Mouse (Mus musculus) heart, postnatal 0 days (tissue): ENCODE measurements around the gene Pla1a.

Experiments
- CTCF ChIP-seq: IDR thresholded peaks from 2 replicates; pipeline ENCODE4 v1.5.1; 2016; ENCODE audit warnings: antibody characterized with exemption, control low read depth, low read depth
- EP300 ChIP-seq: IDR thresholded peaks from 2 replicates; pipeline ENCODE4 v1.6.1; 2016; ENCODE audit warnings: antibody characterized with exemption, low read depth

DNA sequence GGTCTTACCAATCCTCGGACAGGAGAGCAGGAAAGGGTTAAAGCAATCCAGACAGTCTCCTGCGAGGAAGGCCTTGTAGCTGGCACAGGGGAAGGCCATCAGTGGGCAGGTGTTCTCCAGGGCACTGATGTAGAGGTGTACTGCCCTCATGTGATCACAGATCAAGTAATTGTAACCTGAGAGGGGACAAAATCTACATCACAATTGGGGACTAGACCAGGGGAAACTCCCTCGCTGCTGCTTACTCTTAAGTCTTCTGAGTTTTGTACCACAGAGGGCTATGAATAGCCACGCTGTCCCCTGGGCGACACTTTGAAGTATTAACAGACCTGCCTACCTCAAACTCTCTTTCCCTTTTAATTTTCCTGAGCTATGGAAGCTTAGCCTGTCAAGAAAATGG is 25.4 kb downstream of the Pla1a start:
- no peak for TF ChIP-seq CTCF
- TF ChIP-seq EP300: no peak
